ENCODE assay signal across 14 mouse cellular contexts in the genomic region with DNA sequence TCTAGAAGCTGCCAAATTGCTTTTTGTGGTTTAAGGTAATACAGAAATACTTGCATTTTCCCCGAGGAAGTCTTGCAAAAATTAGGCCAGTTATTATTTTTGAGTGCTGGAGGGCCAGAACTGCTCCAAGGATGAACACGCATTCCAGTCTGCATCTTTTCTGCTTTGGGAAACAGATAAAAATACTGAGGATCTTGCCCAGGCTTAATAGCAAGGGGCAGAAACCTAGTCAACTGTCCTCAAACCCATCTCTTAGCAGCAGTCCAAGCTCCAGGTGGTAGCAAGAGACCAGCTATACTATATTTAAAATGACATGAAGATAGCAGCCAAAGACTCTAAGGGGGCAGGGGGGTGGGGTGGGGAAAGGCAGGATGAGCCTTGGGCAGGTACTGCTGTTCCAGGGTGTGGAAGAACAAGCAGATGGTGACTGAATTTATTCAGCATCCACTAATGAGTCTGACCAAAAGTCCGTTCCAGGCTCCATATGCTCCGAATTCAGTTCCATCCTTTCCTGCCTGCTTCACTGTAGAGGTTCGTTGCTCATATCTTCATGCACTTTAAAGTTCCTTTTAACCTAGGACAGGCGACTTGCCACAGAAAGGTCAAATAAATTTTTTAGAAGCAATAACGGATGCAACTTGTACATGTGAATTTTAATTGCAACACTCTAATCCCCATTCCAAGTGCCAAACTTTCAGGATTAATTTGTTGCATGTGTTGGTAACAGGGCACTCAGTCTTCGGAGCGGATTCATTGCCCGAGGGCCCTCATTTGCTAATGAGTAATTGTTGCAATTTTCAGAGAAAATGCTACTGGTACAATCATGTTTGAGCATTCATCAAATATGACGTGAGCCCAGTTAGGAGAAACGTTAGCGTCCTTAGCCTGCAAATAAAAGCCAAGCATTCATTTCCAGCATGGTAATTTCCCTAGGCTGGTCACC.
DNase-seq lines count a peak whose midpoint lies in the region; ATAC-seq and TF ChIP-seq lines count a peak whose summit lies in the region.
"Had no signal": no experiment of that assay in that cellular context is flagged by ENCODE, and none has a peak within 500 bp of the region (broad histone marks: within the 10 kb centered on the region; RNA-seq: fewer than 3 reads in every experiment).

No protein-coding gene starts in this region.

- DNase-seq in hindbrain, embryonic 14.5 days (ENCODE audit: low spot score) = peak; percentile 47
- DNase-seq in hindbrain, embryonic 10.5 days (ENCODE audit: low spot score) = no peak
- peak; percentile 62 for DNase-seq in cerebellum, adult 11 months
- peak; percentile 49 to 74 for DNase-seq in cerebellum, postnatal 14 days
- DNase-seq in hindlimb bud, embryonic 11.5 days (ENCODE audit: extremely low spot score, low read depth, low spot score) = peak; percentile 37
- no peak for DNase-seq in heart, adult 9 months (ENCODE audit: low spot score in 2 of 2)
- no peak for DNase-seq in stomach, postnatal 0 days (ENCODE audit: low spot score)
- DNase-seq: gastrocnemius, adult 2 months; heart, postnatal 4 days; kidney, adult 8-10 months; thymus, adult 2 months had no signal

- H3K4me2 ChIP-seq in hindbrain, embryonic 14.5 days (replicated peaks) = no peak overlapping the region
- no peak overlapping the region for H3K4me2 ChIP-seq in stomach, postnatal 0 days (replicated peaks; ENCODE audit: low read depth)
- H3K4me2 ChIP-seq: heart, embryonic 11.5 days; liver, embryonic 11.5 days; neural tube, embryonic 13.5 days had no signal

- H3K4me1 ChIP-seq in hindbrain, embryonic 14.5 days (replicated peaks; ENCODE audit: control insufficient read depth, insufficient read depth, low read length) = peaks cover 15% of the 10 kb centered on the region
- H3K4me1 ChIP-seq in hindbrain, embryonic 10.5 days (replicated peaks) = peaks cover 6% of the 10 kb centered on the region; the same call in 1 of the 2 replicates
- H3K4me1 ChIP-seq in stomach, postnatal 0 days (replicated peaks; ENCODE audit: control insufficient read depth, insufficient read depth) = no peaks in the 10 kb centered on the region

- TF ChIP-seq EP300 in stomach, postnatal 0 days (optimal IDR thresholded peaks at IDR 0.05) = no peak

- 0 out of 2 replicates have a peak overlapping the region, but pooled peaks have one; percentile 20 for H3K27ac ChIP-seq in hindbrain, embryonic 14.5 days
- H3K27ac ChIP-seq in hindbrain, embryonic 10.5 days = no peak overlapping the region
- no peak overlapping the region for H3K27ac ChIP-seq in stomach, postnatal 0 days (replicated peaks)
- H3K27ac ChIP-seq: gastrocnemius, adult 2 months; neural tube, embryonic 13.5 days had no signal

- 60% methylated on average over 13 of the region's 13 CpGs for WGBS in hindbrain, embryonic 14.5 days
- WGBS in hindbrain, embryonic 10.5 days = 82% methylated on average over 13 of the region's 13 CpGs
- 79% methylated on average over 13 of the region's 13 CpGs for WGBS in stomach, postnatal 0 days

- no peak overlapping the region for H3K4me3 ChIP-seq in hindbrain, embryonic 14.5 days (replicated peaks; ENCODE audit: low read length)
- H3K4me3 ChIP-seq in hindbrain, embryonic 10.5 days = no peak overlapping the region
- no peak overlapping the region for H3K4me3 ChIP-seq in stomach, postnatal 0 days (ENCODE audit: low read depth, low read length)
- H3K4me3 ChIP-seq: gastrocnemius, adult 2 months; neural tube, embryonic 13.5 days had no signal

- no peak overlapping the region for H3K9ac ChIP-seq in hindbrain, embryonic 14.5 days
- H3K9ac ChIP-seq in stomach, postnatal 0 days (ENCODE audit: low read length) = no peak overlapping the region
- H3K9ac ChIP-seq: neural tube, embryonic 13.5 days had no signal

- H3K36me3 ChIP-seq in hindbrain, embryonic 14.5 days (replicated peaks; ENCODE audit: control insufficient read depth, insufficient read depth) = no peaks in the 10 kb centered on the region
- no peaks in the 10 kb centered on the region for H3K36me3 ChIP-seq in hindbrain, embryonic 10.5 days
- H3K36me3 ChIP-seq in stomach, postnatal 0 days (ENCODE audit: control insufficient read depth, insufficient read depth, low read length) = no peaks in the 10 kb centered on the region
- H3K36me3 ChIP-seq: neural tube, embryonic 13.5 days had no signal

- H3K27me3 ChIP-seq in hindbrain, embryonic 14.5 days (ENCODE audit: control insufficient read depth, insufficient read depth, low read length) = no peaks in the 10 kb centered on the region
- no peaks in the 10 kb centered on the region for H3K27me3 ChIP-seq in hindbrain, embryonic 10.5 days (ENCODE audit: insufficient read depth, poor library complexity, severe bottlenecking)
- H3K27me3 ChIP-seq in stomach, postnatal 0 days (ENCODE audit: control insufficient read depth, insufficient read depth, low read length) = no peaks in the 10 kb centered on the region
- H3K27me3 ChIP-seq: neural tube, embryonic 13.5 days had no signal

- 0 out of 2 replicates have a peak, but pooled peaks have one; percentile 59 for ATAC-seq in hindbrain, embryonic 14.5 days (ENCODE audit: low FRiP score)
- no peak for ATAC-seq in stomach, postnatal 0 days (ENCODE audit: low FRiP score, low TSS enrichment)

- no peaks in the 10 kb centered on the region; the same call in 1 of the 2 replicates for H3K9me3 ChIP-seq in hindbrain, embryonic 14.5 days (ENCODE audit: control insufficient read depth, low read length)
- peaks cover 3% of the 10 kb centered on the region; the same call in 1 of the 2 replicates for H3K9me3 ChIP-seq in hindbrain, embryonic 10.5 days
- no peaks in the 10 kb centered on the region for H3K9me3 ChIP-seq in stomach, postnatal 0 days (ENCODE audit: control insufficient read depth, low read length)
- H3K9me3 ChIP-seq: neural tube, embryonic 13.5 days had no signal

- TF ChIP-seq CTCF in stomach, postnatal 0 days (IDR thresholded peaks at IDR 0.05; ENCODE audit: low read depth) = no peak

Comparison
In these comparisons a context has a peak if more than half of its experiments do, and no peak if none do; other contexts are left out.
1. DNase-seq: peak in hindbrain, embryonic 14.5 days (single experiment), cerebellum, adult 11 months (single experiment), cerebellum, postnatal 14 days (2 of 2) and hindlimb bud, embryonic 11.5 days (single experiment); none in hindbrain, embryonic 10.5 days (single experiment), heart, adult 9 months (0 of 2) and stomach, postnatal 0 days (single experiment).